Mouse (Mus musculus) spleen, postnatal 4 days (tissue): ENCODE measurements around the gene Slc29a1.
A peak's percentile ranks its signal among the peaks of the same experiment; 100 is the strongest.

Experiments
- DNase-seq, 2 experiments: peaks; one replicate each; pipeline ENCODE4 v3.0.0; 2022; ENCODE audit warnings: low spot score in 2 of 2

The Slc29a1 gene

DNA sequence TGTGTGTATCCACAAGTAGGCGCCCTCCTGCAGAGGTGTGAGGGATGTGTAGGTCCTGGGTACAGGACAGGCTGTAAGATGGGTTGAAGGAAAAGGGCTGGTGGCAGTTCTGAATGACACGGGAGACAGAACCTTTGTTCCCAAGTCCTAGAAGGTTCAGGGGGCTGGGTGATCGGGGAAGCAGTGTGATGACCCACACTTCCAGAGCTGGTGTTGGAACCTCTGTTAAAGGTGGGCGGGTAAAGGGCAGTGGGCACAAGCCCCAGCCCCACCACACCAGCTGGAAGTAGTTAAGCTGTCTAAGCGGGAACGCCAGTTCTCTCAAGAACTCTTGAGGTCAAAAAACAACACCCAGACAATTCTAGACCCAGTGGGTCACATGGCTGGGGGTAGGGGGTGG lies 9.0 kb downstream of the Slc29a1 start:
- DNase-seq = no peak

DNA sequence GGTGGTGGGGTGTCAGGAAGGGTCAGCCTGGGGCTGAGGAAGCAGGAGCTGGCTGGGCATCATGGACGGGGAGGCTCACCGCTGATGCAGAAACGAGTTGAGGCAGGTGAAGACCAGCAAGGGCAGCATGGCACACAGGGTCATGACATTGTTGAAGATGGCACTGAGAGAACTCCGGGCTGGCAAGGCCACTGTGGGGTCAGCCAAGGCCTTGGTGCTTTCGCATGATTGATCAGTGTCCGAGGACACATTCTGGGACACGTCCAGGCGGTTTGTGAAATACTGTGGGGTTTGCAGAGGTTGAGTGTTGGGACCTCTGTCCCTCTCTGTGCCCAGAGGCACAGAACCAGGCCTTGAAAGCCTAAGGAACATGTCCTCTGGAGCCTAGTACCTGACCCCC lies 9.6 kb downstream of the Slc29a1 start:
- no peak for DNase-seq

DNA sequence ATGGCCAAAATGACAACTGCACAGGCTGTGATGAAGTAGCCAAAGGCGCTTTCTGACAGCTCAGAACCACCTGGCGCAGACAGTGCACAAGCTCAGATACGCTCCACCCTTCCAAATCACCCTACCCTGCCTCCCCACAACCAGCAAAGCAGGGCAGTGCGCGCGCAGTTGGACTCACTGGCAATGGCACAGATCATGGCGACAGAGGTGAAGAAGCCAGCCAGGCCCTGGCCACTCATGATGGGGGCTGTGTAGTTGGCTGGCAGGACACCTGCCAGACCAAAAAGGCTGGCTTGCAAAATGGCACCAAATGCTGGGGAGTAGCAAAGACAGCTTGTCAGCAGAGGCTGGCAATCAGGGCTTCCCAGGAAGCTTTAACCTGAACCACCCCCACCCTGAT lies 10.2 kb downstream of the Slc29a1 start:
- no peak for DNase-seq

DNA sequence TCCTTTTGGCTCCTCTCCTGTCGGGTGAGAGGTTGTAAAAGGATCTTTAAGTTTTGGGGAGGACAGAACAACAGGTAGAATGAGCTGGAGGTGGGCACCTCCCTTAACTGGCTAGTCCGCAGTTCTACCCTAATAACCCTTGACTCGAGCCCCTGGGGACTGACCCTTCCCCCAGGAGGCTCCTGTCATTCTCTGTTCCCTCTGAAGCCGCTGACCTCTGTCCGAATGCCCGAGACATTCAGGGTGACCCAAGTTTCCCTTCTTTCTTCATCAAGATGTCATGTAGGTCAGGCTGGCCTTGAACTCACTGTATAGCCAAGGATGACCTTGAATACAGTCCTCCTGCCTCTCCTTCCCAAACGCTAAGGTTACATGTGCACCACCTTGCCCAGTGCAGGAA lies 11.0 kb downstream of the Slc29a1 start:
- peak in 1 of 2 experiments; percentile 61 for DNase-seq

DNA sequence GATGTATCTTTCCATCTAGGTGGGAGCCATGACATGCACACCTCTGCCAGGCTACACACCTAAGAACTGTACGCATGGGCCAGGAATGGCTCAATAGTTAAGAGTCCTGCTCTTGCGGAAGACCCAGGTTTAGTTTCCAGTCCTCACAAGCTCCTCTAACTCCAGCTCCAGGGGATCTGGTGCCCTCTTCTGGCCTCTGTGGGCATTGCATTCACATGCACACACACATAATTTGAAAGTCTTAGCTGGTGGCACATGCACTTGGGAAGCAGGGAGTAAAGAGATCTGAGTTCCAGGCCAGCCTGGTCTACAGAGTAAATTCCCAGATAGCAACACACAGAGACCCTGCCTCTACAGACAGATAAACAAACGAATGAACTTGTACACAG lies 13.0 kb downstream of the Slc29a1 start:
- peak in 1 of 2 experiments; percentile 71 for DNase-seq

DNA sequence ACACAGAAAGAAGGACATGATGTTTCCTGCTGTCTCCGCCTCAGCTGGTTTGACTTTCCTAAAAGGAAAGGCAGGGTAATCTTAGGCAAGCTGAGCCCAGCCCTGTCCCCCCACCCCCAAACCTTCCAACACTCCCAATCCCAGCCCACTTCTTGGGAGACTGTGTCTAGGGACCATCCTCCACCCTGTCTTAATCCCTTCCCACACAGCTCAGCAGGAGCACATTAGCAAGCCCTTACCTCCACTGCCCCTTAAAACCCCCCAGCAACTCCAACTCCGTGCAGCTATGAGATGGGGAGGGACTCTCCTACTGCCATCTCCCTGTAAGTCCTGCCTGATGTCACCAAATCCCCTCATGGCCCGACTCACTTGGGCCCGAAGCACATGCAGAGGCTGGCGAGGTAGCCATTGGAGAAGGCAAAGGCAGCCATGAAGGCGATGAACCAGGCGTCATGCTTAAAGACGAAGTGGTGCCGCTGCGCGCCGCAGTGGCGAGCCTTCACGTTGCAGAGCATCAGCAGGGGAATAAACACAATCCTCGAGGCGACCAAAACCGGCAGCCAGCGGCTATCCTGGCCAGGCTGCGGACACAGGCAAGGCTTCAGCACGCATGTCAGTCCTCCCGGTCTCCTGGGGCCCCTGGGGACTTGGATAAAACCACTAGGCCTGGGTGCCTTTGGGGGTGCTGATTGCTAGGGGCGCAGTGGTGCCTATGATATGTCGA lies 13.5 kb downstream of the Slc29a1 start:
- peak in 1 of 2 experiments; percentile 60 for DNase-seq

DNA sequence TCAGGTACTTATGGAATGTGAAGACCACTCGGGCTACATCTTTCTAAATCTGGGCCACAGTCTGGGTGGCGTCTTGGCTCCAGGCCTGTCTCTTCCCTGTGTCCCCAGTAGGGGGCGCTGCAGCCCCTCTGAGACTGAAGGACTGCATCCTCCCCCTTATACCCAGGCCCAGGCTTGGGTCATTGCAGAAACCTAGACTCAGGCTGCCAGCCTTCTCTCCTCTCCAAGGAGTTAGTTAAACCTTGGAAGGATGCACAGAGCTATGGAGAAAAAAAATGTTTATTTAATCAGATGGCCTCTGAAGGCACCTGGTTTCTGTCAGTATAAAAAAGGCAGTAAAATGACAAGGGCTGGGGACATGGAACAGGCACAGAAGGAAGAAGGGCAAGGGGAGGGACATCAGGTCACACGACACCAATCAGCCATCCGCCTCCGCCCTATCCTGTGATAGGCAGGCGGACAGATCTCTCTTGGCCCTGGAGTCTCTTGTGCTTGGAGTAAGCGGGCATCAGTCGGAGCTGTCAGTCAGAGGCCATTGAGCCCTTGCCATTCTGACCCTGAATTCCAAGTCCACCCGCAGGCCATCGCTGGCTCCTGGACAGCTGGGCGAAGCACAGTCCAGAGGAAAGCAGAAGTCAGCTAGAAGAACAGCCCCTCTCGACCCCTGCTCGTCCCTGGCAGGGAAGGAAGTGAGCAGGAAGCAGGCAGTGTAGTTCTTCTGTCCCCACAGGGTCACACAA lies 14.3 kb downstream of the Slc29a1 start:
- DNase-seq = peak; percentile 72 to 91

DNA sequence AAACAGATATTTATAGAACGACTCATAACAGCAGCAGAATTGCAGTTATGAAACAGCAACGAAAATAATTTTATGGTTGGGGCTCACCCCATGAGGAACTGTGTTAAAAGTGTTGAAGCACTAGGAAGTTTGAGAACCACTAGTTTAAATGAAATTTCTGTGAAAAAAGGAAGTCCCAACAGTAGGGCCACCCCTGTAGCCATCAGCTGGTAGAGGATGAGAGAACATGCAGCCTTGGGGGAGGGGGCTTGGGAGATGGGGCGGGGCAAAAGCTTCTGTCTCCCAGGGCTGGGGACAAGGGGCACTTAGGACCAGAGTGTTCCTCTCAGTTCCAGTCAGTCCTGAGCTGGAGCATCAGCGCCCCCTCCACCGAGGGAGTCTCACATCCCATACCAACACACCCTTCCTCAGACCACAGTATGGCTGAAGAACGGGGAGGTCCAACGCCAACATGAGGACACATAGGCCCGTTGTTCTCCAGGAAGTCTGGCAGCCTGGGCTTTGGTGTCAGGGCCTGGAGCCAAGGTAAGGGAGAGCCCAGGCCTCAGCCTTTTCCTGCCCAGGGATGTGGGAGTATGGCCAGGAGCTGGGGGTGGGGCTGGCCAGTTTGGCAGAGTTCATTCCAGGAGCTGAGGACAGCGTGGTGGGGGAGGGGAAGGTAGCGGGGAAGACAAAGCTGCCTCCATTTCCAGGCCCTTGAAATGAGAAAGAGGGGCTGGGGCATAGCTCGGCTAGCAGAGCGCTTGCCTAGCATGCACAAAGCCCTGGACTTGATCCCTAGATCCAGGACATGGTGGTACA lies 15.1 kb downstream of the Slc29a1 start:
- peak; percentile 51 to 70 for DNase-seq

DNA sequence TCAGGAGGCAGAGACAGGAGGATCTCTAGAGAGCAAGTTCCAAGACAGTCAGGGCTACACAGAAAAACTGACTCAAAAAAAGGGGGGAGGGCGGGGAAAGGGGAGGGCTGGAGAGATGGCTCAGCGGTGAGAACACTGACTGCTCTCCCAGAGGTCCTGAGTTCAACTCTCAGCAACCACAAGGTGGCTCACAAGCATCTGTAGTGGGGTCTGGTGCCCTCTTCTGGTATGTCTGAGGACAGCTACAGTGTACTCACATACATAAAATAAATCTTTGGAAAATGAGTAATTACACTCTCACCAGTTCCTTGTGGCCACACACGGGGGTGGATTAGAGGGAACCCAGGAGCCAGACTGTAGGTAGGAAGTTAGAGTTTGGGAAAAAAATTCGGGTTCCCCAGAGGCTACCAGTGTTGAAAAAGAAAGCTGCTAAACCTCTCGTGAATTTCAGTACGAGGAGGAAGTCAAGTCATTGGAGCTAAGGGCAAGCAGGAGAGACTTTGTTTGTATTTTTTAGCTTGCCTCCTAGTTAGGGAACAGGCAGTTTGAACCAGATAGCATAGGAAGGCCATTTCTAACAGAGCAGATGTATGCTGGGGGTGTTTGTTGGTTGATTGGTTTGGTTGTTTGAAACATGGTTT lies 16.6 kb downstream of the Slc29a1 start:
- DNase-seq = no peak

DNA sequence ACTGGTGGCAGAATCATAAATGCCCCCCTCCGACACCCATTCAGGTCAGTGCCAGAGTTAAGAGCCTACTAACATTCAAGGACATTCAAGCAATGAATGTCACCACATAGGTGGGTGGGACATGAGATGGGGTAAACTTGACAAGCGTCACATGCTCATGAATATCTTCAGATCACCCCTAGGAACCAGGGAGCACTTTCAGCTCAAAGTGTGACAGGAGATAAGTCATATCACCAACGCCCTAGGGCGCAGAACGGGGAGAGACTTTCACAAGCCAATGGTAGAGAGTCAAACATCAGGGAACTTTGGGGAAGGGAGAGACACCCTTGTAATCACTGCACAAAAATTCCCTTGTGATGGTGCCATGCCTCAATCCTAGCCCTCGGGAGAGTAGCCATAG lies 17.2 kb downstream of the Slc29a1 start:
- DNase-seq = no peak

DNA sequence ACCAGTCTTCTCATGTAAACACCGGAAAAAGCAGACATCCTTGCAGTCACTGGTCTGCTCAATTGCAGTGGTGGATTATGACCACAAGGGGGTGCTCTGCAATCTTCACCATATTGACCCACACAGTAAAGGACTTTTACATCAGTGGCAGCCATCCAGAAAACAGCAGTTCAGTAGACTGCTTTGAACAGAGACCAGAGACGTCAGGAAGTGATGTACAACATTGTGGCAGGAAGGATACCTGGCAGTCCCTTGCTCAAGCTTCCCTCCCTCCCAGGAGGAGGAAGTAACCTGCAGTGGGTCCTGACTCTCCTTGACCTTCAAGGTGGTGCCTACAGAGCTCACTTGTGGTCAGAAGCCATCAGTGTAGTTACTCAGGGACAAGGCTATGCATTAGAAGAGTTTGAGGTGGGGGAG lies 17.8 kb downstream of the Slc29a1 start:
- peak; percentile 82 to 88 for DNase-seq

DNA sequence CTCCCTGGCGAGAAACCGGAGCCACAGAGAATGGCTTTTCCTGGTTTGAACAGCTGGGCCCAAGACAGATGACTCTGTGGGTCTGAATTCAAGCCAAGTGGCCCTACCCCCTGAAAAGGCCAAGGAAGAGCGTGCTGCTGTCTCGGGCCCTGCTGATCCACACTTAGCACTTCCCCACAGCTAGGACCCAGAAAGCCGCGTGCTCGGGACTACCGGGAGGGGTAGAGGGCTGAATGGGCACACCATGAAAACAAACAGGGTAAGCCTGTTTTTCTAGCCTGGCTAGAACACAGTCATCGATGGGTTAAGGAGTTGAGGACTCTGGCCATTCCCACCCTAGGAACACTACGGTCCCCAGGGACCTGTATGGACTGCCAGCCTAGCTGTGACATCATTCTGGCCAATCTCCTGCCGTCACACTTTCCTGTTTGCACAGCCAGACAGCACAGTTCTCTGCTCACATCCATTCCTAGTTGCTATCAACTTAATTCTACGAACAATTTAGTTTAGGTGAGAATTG lies 18.4 kb downstream of the Slc29a1 start:
- no peak for DNase-seq

DNA sequence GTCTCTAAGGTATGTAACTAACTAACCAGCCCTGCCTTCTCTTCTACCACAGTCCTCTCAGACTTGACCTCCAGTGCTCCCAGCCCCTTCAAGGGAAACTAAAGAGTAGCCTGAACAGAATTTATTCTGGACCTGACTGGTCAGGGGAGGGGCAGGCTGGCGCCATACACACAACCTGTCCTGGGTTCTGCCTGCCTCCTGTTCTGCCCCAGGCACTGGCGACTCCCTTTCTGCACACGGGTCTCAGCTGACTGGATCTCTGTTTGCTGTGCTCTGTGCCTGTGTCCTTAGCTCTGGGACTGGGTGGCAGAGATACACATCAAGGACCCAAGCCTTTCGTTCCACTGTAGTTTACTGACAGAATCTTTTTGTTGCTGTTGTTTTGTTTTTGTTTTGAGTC lies 19.9 kb downstream of the Slc29a1 start:
- DNase-seq = no peak

DNA sequence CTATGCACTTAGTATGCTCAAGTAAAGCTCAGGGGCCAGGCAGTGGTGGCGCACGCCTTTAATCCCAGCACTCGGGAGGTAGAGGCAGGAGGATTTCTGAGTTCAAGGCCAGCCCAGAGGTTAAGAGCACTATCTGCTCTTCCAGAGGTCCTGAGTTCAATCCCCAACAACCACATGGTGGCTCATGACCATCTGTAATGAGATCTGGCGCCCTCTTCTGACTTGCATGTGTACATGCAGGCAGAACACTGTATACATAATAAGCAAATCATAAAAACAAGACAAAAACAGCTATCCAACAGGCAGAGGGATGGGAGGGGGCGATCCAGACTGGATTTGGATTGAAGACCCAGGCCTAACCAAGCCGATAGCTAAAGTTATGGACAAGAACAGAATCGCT lies 20.6 kb downstream of the Slc29a1 start:
- DNase-seq = no peak

DNA sequence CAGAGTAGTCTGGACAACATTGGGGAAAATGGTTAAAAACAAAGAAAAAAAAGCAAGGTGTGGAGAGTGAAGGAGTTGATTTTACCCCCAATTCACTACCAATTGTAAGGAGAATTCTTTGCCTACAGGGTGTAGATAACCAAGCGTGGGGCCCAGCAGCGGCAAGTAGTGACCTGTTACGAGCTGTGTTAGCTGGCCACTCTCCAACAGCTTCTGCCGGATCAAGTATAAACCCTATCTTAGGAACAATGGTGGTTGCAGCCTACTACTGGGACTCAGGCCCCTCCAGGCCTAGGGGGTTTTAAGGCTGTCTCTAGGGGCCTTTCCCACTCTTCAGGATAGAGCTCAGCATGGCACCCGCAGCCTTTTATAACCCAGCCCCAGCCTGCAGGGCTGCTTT lies 21.2 kb downstream of the Slc29a1 start:
- DNase-seq = no peak

DNA sequence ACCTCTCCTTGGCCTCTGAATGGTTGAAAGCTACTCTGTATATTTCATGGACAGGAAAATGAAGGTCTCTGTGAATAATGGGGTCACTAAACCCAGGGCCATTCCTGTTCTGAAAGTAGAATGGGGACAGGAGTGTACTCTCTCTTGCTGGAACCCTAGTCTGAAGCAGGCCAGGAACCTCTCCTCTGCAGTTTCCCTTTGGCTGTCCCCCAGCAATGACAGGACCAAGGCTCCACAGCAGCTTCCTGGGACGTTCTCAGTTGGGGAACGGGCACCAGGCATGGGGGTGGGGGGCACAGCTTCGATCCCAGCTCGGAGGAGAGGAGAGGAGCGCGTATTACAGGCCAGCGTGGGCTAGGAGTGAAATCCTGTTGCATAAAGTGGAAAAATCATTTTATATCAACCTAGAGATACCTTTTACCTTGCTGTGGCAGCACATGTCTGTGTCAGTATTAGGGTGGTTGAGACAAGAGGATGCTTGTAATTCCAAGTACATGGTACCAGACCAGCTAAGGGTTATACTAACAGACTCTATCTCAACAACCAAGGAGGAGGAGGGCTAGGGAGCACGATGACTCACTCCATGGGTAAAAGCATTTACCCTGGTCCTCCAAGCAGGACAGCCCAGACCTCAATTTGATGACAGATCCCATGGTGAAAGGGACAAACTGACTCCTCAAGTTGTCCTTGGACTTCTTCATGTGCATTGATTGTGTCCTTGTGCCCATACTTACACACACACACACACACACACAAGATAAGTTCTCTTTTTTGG lies 24.1 kb downstream of the Slc29a1 start:
- no peak for DNase-seq

DNA sequence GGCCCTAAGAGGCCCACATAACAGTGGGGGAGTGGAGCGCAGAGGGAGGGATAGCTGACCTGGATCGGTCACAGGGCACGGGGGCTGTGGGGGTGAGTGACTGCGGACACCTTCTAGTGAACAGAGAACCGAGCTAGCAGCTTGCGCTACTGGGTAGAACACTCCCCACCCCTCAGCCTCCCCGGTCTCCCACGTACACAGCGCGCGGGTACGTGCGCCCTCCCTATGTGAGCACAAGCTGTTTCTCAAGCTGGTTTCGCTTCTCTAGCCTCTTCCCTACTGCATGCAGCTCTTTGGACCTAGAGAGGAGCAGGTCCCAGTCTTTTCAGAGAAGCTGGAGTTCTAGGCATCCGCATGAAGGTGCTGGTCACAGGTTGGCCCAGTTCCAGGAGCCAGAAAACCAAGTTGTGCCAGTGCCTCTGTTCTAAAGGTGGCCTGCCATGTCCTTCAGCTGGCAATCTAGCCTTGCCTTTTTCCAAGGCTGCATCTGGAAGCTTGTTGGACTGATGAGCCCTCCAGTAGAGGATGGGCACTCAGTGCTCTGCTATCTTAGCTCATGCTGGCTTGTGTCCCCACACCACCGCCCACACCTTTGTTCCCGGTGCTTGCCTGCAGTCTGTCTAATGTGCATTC lies 25.2 kb downstream of the Slc29a1 start:
- DNase-seq = peak; percentile 61 to 85

DNA sequence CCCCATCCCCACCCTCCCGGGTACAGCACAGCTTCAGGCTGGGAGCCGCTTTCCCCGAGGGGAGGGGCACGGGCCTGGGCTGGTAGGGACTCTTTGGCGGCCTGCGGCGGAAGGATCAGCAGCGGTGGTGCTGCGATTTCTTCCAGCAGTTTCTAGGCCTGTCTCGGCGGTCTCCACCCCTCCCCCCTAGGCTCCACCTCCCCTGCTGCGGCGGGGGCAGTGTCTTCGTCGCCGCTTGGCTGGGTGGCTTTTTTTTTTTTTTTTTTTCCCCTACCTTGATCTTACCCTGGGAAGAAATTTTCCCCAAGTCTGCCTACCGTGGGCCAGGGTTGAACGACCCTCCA lies 25.7 kb downstream of the Slc29a1 start:
- DNase-seq = peak; percentile 92 to 94

DNA sequence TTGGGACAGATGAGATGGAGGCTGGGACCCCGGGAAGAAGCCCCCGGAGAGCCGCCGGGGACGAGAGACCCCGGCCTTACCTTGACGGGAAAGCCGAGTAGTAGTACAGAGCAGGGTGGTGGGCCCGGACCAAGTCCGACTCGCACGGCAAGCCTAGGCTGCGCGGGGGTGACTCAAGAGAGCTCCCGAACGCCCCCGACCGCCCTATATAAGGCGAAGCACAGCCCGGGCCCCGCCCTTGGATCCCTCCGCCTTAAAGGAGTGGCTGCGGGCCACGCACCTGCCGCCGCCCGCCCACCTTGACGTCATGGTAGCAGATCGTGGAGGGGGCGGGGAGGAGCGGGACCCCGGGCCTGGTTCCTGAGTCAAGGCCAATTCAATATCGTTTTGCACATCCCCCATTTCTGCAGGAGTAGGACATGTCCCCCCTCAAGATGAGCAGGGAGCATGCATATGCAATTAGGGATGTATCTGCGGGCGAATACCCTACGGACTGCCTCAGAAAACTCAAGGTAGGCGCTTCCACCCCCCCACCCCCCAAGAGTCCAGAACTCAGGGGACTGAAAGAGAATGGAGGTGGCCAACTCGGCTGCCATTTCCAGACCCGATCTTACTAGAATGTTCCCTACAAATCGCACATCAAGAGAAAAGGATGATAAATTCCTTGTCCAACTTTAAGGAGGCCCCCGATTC lies 26.2 kb downstream of the Slc29a1 start, which contains the start of gene Hsp90ab1:
TSS of gene Hsp90ab1 (minus strand) at position 185 of the 693 bp plus-strand sequence.
- peak; percentile 97 to 98 for DNase-seq
